Comparison of ENCODE assay signal across 7 mouse cellular contexts in the genomic region with DNA sequence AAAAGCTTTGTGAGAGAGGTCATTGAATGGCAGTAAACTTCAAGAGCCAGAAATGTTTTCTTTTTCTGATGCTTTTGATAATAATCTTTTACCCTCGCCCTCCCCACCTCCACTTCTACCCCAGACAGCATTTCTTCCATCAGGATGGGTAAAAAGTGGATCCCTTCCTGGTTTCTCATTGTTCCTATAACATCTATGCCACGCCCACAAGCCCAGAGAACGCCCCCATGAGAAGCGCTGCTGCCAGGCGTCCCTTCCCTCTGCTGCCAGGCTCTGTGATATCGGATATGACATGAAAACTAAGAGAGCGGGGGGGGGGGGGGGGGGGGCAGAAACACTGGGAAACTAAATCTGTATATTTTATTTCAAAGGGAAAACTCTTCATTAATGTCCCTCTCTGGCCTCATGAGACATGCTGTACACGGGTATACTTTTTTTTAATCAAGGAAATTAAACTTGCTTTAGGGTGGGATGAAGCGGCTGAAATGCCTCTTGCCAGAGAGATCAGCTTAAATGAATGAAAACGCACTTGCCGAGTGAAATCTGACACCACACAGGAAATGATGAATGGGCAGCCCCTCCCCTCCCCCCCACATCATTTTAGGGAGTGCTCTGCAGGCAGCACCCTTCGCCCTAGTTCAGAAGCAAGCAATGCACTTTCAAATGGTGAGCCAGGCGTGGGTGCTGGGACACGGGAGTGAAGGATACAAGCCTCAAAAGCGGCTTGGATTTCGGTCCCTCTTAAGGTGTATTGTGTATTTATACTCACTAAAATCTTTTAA. TPM values are rescaled to one million over a fixed set of nuclear protein-coding genes. Genes with fewer than 3 reads are reported as not detected.
A peak's percentile ranks its signal among the peaks of the same experiment; 100 is the strongest.
DNase-seq lines count a peak whose midpoint lies in the region; ATAC-seq and TF ChIP-seq lines count a peak whose summit lies in the region.

No protein-coding gene starts in this region.

- no peak for TF ChIP-seq CTCF in embryonic fibroblast, embryonic 13.5 days (IDR thresholded peaks at IDR 0.05; ENCODE audit: borderline replicate concordance, insufficient read depth, low read length)

- peaks cover 4% of the 10 kb centered on the region; the same call in 1 of the 2 replicates for H3K4me1 ChIP-seq in embryonic fibroblast, embryonic 13.5 days (ENCODE audit: control insufficient read depth, insufficient read depth, low read length)

- H3K27ac ChIP-seq in embryonic fibroblast, embryonic 13.5 days (ENCODE audit: insufficient read depth, low read length), result peak overlapping the region; percentile 59

- ATAC-seq in megakaryocyte progenitor cell, adult 5-6 weeks (replicated peaks; ENCODE audit: poor library complexity), result peak; percentile 90
- no peak for ATAC-seq in cerebellum, adult (ENCODE audit: insufficient number of reproducible peaks, low FRiP score, low TSS enrichment)

- peak overlapping the region; percentile 42 for H3K4me3 ChIP-seq in embryonic fibroblast, embryonic 13.5 days (ENCODE audit: insufficient read depth, low read length)

- 0 out of 2 replicates have a peak, but pooled peaks have one; percentile 26 for TF ChIP-seq POLR2A in embryonic fibroblast, embryonic 13.5 days (IDR thresholded peaks at IDR 0.05; ENCODE audit: low read depth, low read length)

- DNase-seq in 3T3-L1 (ENCODE audit: low read depth, low spot score), result peak; percentile 93
- peak; percentile 27 for DNase-seq in CD4-positive helper T cell, adult 2 months (ENCODE audit: low read depth, low spot score)
- peak; percentile 59 for DNase-seq in induced T-regulatory cell, adult 2 months (ENCODE audit: low read depth)
- no peak for DNase-seq in right cerebral cortex, postnatal 25 days

RNA-seq across cellular contexts. Expression of a gene that starts 22.8 kb away (rescaled TPM):
- 3.5 and 4.2 TPM in 2 replicates for polyA plus RNA-seq in embryonic fibroblast, embryonic 13.5 days (2011; ENCODE audit: insufficient read length, low read depth, missing spikeins)
- not detected in 2 replicates for total RNA-seq in megakaryocyte progenitor cell, adult 5-6 weeks (2015)
- total RNA-seq in megakaryocyte progenitor cell, adult 5-6 weeks (2017), result 0.04 TPM in 1 of 2 replicates, not detected in the other
